Mouse (Mus musculus) urinary bladder, postnatal 4 days (tissue): Measurements from ENCODE around the gene Dpp10.

ENCODE experiments used
- DNase-seq, 2 experiments: peaks; one replicate each; pipeline ENCODE4 v3.0.0; 2021 to 2022; ENCODE audit warnings: low spot score in 2 of 2

Dpp10 gene

GRCm38 (mm10) chr1:124044925-124045640, at the start of gene Dpp10:
Gene Dpp10, minus strand, starts transcription at chr1:124045559.
- peak in 1 of 2 experiments; percentile 60 for DNase-seq

DNA sequence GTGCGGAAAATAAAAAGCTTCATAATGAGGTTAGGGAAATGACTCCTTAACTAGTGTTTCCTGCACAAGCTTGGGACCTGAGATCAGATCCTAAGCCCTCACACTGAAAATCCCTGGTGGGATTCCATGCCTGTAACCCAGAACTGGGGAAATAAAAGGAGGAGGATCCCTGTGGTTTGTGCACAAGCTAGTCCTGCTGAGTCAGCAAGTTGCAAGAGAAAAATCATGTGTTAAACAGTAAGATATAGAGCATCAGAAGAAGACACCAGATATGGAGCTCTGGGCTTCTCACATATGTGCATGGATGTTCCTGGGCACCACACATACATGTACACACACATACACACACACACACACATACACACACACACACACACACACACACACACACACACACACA, 3.2 kb upstream of the Dpp10 start:
- DNase-seq = no peak

- DNase-seq = no peak
Observed at GRCm38 (mm10) chr1:124045761-124046300, 472 bp upstream of the Dpp10 start.

- DNase-seq = no peak
Observed at GRCm38 (mm10) chr1:124044161-124044560, 1.2 kb downstream of the Dpp10 start.

DNA sequence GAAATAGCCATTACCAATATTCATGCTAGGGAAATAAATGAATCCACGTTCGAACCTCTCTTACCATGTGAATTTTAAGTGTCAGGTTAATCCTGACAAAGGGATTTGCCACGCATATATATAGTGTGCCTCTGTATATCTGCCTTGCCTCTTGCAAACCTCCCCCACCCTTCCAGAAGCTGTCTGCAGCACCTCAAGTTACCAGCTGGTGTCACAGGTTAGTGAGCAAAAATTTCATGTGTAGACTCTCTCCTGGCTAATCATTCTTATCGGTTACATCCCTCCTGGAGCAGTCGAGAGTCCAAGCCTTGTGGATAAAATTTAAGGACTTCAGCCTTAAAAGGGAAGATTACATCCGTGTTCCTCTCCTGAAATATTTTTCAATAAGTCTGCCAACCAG, 1.9 kb downstream of the Dpp10 start:
- DNase-seq = no peak

GRCm38 (mm10) chr1:124041559-124041958, 3.8 kb downstream of the Dpp10 start:
- no peak for DNase-seq

DNA sequence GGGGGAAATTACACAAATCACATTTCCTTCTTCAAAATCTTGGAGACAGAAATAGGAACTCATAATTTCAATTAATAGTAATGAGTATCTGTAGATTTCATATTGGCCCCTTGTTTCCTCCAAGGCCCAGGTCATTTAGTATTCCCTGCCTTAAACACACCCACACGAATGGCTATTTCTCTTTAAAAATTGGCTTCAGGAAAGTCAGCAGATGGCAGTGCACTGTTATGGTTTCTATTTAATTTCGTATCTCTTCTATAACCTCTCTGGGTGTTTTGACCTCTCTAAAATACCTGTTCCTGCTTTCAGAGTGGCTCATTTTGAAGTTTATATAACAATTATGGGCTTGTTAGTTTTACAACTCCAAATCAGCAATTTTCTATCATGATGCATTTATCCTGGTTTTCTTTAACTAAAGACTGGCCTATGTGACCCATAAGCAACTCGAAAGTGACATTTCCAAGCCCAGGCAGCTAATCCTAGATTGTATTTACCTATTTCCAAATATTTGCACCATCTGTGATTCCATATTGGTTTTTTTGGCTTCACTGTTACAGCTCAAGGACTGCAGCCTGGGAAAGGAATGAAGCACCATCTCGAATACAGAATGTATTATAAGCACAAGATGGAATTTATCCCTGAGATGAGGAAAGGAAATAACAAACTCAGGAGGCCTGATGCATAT, 9.9 kb downstream of the Dpp10 start:
- DNase-seq = no peak

- no peak for DNase-seq
Observed at GRCm38 (mm10) chr1:124032677-124033076, 12.7 kb downstream of the Dpp10 start.

DNA sequence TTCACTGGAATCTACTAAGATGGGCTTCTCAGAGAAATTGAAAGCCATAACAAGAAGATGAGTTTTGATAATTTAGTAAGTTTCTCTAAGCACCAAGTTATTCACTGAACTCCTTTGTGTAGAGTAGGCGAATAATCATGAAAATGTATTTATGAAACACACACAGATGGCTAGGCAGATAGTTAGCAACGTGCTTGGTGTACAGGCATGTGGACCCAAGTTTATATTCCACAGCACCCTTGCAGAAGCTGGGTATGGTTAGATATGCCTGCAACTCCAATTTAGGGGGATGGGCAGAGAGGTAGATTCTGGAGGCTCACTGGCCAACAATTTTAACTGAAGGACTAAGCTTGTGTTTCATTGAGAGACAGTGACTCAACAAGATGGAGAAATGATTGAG, 13.4 kb downstream of the Dpp10 start:
- no peak for DNase-seq

DNA sequence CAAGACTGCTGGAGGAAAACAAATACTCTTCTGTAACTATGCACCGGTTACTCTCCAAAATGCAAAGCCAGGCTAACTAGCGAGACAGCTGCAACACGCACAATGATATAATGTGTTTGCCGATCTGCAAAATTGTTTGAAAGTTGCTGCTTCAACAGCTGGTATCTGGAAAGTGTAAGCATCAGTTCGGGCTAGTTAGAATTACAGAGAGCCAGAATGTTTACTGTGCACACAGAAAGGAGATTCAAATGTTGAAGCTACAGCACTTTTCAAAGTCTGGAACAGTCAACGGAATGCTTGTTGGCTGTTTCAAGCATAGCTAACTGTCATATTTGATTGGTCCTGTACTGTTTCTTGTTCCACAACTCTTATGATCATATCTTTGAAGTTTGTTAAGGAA, 42.6 kb downstream of the Dpp10 start:
- no peak for DNase-seq

- DNase-seq = no peak
Observed at GRCm38 (mm10) chr1:123995780-123996179, 49.6 kb downstream of the Dpp10 start.

DNA sequence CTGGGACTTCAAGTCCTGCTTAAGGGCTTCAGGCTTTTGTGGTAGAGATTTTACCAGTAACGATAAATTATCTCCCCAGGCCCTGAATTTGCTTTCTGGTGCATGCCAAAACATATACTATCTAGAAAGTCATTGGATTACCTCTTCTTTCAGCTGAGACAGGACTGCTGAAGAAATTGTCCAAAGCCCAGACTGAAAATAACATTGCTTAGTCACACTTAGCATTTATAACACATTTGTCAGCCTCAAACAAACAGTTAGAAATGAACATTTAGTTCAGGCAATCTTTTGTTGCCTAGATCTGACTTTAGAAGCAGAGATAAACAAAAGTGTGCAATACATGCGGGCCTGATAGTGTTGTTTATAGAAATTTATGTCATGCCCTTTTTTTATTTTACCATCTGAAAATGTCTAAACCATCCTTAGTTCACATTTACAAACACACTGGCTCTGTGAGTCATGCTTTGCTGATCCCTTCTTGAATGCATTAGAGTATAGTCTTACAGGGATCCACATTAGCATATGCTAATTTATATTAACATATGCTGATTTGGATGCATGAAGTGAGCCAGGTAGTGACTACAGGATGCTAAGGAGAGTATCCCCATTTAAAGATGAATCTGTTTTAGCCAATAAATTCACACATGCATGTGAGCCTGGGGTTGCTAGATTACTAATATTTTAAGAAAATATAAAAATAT, 59.9 kb downstream of the Dpp10 start:
- no peak for DNase-seq

DNA sequence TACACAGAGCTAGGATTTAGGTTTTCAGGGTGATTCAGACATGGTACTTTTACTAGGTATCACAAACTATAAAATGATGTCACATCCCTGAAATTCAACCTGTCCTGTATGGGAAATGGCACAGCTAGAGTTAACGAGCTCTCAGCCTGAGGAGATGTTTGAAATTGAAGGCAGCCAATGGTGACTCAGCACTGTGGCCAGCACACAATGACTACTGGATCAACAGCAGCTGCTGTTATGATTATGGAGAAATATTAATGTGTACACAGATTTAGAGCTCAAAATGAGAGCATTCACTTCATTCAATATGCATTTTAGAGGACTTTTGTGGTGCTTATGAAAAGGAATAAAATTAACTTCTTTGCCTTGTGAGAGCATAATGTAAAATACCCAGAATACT, 66.8 kb downstream of the Dpp10 start:
- DNase-seq = no peak

DNA sequence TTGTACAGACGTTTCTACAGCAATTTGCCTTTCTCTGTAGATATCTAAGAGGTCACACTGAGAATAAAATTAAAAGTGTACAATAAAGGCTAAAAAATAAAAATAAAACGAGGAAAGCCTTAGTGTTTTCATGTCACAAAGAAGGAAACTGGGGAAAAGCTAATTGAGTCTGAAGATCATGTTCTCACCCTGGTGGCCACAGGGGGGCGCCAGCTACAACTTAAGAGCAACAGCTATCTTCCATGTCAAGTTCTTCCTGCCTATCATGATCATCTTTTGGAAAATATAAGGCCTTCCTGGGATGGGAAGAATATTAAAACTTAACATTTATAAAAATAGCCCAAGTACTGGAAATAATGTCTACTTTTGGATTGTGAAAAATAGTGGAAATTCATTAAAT, 70.7 kb downstream of the Dpp10 start:
- DNase-seq = no peak

GRCm38 (mm10) chr1:123946149-123946548, 99.2 kb downstream of the Dpp10 start:
- no peak for DNase-seq

GRCm38 (mm10) chr1:123940826-123941225, 104.5 kb downstream of the Dpp10 start:
- DNase-seq = no peak

DNA sequence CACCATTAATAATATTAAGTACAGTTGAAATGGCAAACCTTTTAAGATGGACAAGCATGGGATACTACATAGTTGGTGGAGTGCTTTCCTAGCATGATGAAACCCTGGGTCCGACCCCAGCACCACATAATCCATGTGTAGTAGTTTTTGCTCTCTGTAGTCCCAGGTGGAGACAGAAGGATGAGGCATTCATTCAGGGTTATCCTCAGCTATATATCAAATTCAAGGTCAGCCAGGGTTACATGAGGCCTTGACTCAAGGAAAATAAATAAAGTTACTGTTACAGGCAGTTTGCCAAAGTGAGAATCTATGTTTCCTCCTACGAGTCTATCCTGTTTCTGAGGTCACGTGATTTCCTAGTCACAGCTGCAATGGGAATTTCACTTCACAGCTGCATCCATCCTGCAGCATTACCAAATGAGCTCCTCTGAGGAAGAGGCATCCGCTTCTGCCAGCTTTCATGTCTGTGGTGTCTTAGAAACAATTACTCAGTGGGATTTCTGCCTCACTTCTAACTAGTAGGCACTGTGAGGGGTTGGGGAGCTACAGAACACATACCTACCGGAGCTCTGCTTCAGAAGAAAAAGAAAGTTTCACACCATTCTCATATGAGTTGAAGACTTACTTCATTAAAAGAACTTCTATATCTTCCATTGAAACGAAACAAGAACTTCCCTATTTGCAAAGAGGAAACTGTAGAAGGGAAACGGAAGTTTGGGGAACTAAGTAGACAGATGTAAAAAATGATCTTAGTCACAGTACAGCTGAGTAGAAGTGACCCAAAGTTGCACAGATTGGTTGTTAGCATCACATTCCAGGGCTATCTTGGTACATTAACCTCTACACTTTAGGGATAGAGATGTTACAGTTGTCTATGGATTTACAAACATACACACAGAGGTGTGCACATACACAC, 111.3 kb downstream of the Dpp10 start:
- DNase-seq = no peak

DNA sequence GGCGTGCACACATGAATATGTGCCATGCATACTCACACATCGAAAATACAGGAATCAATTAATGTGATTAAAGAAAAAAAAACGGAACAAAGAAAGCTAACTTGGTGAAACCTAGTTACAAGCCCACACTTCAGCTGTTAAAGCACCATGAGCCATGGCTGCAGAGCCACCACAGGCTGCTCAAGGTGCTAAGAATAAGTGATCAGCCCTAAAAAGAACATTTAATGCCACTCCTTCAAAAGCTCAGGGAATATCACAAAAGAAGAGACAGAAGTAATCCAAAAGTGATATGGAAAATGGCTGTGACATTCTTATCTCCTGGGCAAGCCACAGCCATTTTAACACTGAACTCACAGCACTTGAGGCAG, 117.4 kb downstream of the Dpp10 start:
- no peak for DNase-seq

DNA sequence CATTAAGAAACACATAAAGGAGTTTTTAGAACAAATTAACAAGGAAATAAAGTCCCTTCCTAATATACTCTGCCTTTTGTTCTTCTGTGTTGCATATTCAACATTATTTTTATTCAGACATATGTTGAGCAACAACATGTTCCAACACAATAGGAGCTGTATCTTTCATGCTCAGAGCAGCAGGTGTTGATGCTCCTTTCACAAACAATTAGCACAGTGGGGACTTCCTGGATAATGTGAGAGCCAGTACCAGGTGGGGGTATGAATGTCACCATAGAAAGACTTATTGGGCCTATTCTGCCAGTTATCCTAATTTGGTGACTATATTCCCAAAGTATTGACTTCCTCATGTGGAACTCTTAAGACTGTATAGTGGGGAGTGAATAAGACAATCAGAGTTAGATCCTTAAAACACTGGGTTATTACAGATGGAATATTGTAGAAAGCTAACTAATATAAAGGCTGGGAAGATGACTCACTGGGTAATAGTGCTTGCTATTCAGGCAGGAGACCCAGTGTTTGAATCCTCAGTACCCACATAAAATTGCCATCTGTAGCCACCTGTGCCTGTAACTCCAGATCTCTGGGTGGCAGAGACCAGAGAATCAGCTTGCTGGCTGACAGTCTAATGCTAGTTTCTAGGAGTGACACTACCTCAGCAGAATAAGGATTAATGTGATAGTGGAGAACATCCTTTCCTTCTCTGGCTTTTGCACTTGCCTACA, 117.9 kb downstream of the Dpp10 start:
- no peak for DNase-seq

- no peak for DNase-seq
Observed at GRCm38 (mm10) chr1:123924905-123925304, 120.5 kb downstream of the Dpp10 start.

DNA sequence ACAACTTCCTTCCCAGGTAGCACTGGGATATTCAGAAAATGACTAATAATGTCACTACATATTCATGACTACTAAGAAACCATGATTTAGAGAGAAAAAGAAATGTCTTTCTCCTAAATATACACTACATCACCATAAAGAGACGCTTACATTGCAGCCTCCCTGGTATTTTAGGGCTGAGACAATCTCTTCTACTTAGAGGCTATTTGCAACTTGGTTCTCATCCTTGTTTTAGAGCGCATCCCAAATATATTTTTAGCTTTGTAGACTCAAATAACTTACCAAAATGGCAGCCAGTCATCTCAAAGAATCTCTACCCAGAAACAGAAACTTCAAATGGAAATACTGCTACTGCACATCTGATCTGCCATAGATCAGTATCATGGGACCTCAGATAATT, 121.5 kb downstream of the Dpp10 start:
- no peak for DNase-seq
